Mouse (Mus musculus) hindbrain, embryonic 11.5 days (tissue): ENCODE measurements around the gene Hist2h2ab. TPM values are rescaled to one million over a fixed set of nuclear protein-coding genes. Genes with fewer than 3 reads are reported as not detected.
A peak's percentile ranks its signal among the peaks of the same experiment; 100 is the strongest.

Experiments used
- ATAC-seq: fragments of 200-750 bp; cut with Nextera tagmentation; 2 replicates; pipeline ENCODE4 v1.8.0; 2017; ENCODE audit warnings: mild to moderate bottlenecking, moderate TSS enrichment, moderate library complexity; ENCODE audit not compliant: low FRiP score
- DNase-seq: peaks from one replicate; pipeline ENCODE4 v3.0.0-alpha.2; 2015; ENCODE audit warnings: low spot score
- H3K27ac ChIP-seq: fragments of 300-500 bp; sonication (generic); 2 replicates; pipeline ENCODE4 v1.5.1; 2014; ENCODE audit warnings: mild to moderate bottlenecking, low read depth, low read length
- H3K27me3 ChIP-seq: fragments of 300-500 bp; sonication (generic); 2 replicates; pipeline ENCODE4 v1.6.1; 2014; ENCODE audit warnings: mild to moderate bottlenecking, low read length, moderate library complexity, mixed read lengths; ENCODE audit not compliant: control insufficient read depth, insufficient read depth
- H3K36me3 ChIP-seq: fragments of 300-500 bp; sonication (generic); 2 replicates; pipeline ENCODE4 v1.6.1; 2014; ENCODE audit warnings: mild to moderate bottlenecking, low read length, moderate library complexity, mixed read lengths; ENCODE audit not compliant: control insufficient read depth, insufficient read depth
- H3K4me1 ChIP-seq: fragments of 300-500 bp; sonication (generic); replicated peaks from 2 replicates; pipeline ENCODE4 v1.6.1; 2014; ENCODE audit warnings: low read length, mixed read lengths; ENCODE audit not compliant: control insufficient read depth, insufficient read depth
- H3K4me2 ChIP-seq: fragments of 300-500 bp; sonication (generic); replicated peaks from 2 replicates; pipeline ENCODE4 v1.6.1; 2014; ENCODE audit warnings: mild to moderate bottlenecking, low read depth, low read length
- H3K4me3 ChIP-seq: fragments of 300-500 bp; sonication (generic); 2 replicates; pipeline ENCODE4 v1.5.1; 2014; ENCODE audit warnings: low read depth, low read length
- H3K9ac ChIP-seq: fragments of 300-500 bp; sonication (generic); 2 replicates; pipeline ENCODE4 v1.6.1; 2014; ENCODE audit warnings: low read depth, low read length
- H3K9me3 ChIP-seq: fragments of 300-500 bp; sonication (generic); 2 replicates; pipeline ENCODE4 v1.6.1; 2016; ENCODE audit warnings: low read length; ENCODE audit not compliant: control insufficient read depth
- WGBS: fragments of 180-500 bp; shearing (Covaris S2); extraction: QIAGEN DNeasy Blood & Tissue Kit; methylation state at CpG from one replicate; pipeline ENCODE4 v1.1.7; 2014; 5-methylcytosine and 5-hydroxymethylcytosine counted together
- polyA plus RNA-seq: library from polyadenylated mRNA; unstranded; fragments of >200 nt; fragmentation: Nextera tagmentation; extraction: Ambion mirVana; gene quantifications from 2 replicates; pipeline ENCODE4 v1.2.1, GENCODE M21; 2014

Hist2h2ab gene
- polyA plus RNA-seq, 1 experiment from 2014 or later, result 3.0 TPM

DNA sequence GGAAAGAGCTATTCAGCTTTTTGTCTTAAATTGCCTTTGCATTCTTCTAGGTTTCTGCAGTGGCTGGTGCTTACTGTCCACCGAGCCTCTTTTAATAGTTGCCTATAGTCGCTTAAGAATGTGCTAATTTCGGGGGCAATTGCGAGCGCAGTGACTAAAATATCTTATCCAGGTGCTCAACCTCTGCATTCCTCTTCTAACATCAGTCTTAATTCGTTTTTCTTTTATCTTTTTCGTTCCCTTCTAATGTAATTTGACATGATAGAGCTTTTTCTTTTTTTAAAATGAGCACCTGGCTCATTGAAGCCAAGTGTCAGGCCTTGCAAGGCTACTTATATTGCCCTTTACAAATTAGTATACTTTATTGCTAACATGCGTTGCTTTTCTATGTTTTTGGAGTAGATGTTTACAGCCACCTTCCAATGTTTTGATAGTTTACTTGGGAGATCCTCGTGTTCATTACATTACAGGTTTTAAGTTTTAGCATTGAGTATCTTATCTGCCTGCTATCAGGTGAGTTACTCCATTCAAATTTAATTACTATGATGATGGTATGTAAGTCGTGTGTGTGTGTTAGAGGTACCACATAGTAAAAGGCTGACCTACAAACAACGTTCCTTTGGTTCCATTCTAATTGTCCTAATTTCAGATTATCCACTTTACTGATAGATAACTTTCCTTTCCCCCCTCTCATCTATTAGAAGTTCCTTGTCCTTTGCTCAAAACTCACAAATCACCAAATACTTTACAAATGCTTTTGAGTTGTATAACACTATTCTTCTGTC is 27.9 kb downstream of the Hist2h2ab start:
- WGBS, result 3% methylated on average over 11 of the region's 11 CpGs
- Histone ChIP-seq H3K4me3 (peak overlapping the region; percentile 34), H3K36me3 (no peaks in the 10 kb centered on the region), H3K4me2 (peak overlapping the region; percentile 54), H3K9ac (peak overlapping the region; percentile 55), H3K27me3 (no peaks in the 10 kb centered on the region), H3K27ac (peak overlapping the region; percentile 10; the same call in 1 of the 2 replicates), H3K4me1 (peaks cover 4% of the 10 kb centered on the region; the same call in 1 of the 2 replicates), H3K9me3 (no peaks in the 10 kb centered on the region)
- no peak for ATAC-seq
- DNase-seq, result peak; percentile 43

DNA sequence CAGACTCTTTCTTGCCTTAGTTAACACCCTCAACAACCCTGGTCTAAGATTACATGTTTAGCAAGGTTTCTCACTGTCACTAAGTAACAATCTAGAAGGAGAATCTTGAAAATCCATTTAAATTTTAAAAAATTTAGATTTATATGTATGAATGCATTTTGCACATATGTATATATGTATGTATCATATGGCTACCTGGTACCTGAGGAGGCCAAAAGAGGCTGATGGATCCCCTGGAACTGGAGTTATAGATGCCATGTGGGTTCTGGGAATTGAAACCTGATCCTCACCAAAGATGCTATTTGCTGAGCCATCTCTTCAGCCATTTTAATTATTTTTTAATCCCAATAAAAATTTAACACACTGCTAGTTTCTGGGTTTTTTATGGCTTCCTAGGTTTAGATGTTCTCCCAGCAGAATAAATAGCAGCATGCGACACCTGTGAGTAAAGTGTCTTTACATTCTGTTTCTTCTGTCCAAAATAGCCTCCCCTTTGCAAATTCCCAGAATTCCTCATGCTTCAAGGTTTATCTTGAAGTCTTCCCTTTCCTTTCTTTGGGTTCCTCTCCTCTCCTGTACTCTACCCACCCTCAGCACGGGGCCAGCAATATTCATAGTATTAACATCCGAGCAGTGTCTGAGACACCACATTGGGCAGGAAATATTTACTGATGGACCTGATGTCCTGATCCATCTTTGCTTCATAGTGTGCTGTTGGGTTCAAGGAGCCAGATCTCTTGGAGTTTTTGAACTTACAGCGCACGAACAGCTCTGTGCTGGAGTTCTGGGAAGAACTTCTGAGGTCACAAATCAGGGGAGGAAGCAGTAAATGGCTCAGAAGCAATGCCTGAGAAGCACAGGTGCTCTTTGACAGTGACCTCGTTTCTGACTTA is 28.7 kb downstream of the Hist2h2ab start:
- H3K9ac ChIP-seq, result no peak overlapping the region
- H3K4me2 ChIP-seq, result peak overlapping the region; percentile 54
- H3K27ac ChIP-seq, result no peak overlapping the region
- peak overlapping the region; percentile 34 for H3K4me3 ChIP-seq
- no peak for DNase-seq
- H3K27me3 ChIP-seq, result no peaks in the 10 kb centered on the region
- H3K4me1 ChIP-seq, result peaks cover 4% of the 10 kb centered on the region; the same call in 1 of the 2 replicates
- no peak for ATAC-seq
- H3K36me3 ChIP-seq, result no peaks in the 10 kb centered on the region
- H3K9me3 ChIP-seq, result no peaks in the 10 kb centered on the region
- WGBS, result 55% methylated on average over 6 of the region's 6 CpGs

DNA sequence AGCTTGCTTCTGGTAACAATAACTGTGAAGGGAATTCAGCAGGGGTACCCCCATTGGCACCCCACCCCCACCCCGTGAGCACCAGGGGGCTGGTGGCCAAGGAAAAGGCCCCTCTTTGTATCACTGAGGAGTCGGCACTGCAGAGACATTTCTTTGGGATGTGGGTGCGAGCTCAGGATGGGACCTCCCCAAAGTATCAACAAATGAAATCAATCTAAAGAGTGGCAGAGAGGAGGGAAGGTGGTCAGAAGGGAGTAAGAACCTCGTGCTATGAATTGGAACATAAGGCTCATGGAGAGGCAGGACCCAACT is 29.3 kb downstream of the Hist2h2ab start:
- Histone ChIP-seq H3K4me1 (peaks cover 4% of the 10 kb centered on the region; the same call in 1 of the 2 replicates), H3K9ac (no peak overlapping the region), H3K4me2 (peak overlapping the region; percentile 11), H3K9me3 (no peaks in the 10 kb centered on the region), H3K36me3 (no peaks in the 10 kb centered on the region), H3K27ac (no peak overlapping the region), H3K4me3 (no peak overlapping the region), H3K27me3 (no peaks in the 10 kb centered on the region)
- WGBS, result 60% methylated on average over 4 of the region's 4 CpGs
- DNase-seq (no peak), ATAC-seq (no peak)

DNA sequence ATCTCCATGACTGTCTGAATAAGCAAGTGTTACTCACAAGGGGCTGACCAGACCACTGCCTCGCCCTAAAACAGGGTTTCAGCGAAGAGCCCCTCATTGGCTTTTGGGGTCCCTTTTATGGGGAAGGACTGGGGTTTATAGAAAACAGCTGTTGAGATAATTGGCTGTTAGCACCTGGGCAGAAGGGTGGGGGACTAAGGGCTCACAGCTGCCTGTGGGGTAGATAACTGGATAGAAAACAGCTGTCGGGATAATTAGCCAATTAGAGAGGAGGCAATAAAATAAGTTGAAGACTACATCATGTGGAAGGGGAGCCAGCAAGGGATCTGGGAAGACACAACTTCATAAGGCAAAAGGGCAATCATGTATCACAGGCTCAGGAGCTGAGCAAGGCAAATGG is 31.2 kb downstream of the Hist2h2ab start:
- Histone ChIP-seq H3K27ac (no peak overlapping the region), H3K4me3 (no peak overlapping the region), H3K9me3 (no peaks in the 10 kb centered on the region), H3K4me1 (peaks cover 2% of the 10 kb centered on the region; the same call in 1 of the 2 replicates), H3K27me3 (no peaks in the 10 kb centered on the region), H3K4me2 (no peak overlapping the region), H3K9ac (no peak overlapping the region), H3K36me3 (no peaks in the 10 kb centered on the region)
- 90% methylated on average over 3 of the region's 3 CpGs for WGBS
- ATAC-seq (no peak), DNase-seq (no peak)

DNA sequence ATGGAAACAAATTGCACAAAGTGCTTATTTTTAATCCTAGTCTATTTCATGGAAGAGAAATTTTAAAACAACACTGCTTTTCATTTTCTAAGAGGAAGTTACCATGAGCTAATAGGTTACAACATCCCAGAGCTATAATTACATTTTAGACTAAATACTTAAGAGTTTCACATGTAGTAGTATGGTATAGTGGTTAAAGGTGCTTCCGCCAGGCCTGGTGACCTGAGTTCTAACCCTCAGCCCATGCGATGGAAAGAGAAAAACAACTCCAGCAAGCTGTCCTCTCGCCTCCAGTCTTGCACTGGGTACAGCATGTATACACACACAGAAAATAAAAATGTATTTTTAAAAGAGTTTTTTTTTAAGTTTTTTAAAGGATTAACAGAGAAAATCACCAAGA is 32.1 kb downstream of the Hist2h2ab start:
- Histone ChIP-seq H3K27me3 (no peaks in the 10 kb centered on the region), H3K36me3 (no peaks in the 10 kb centered on the region), H3K4me1 (peaks cover 2% of the 10 kb centered on the region; the same call in 1 of the 2 replicates), H3K4me2 (no peak overlapping the region), H3K9me3 (no peaks in the 10 kb centered on the region), H3K9ac (no peak overlapping the region), H3K27ac (no peak overlapping the region), H3K4me3 (no peak overlapping the region)
- WGBS, result 82% methylated on average over 3 of the region's 3 CpGs
- no peak for ATAC-seq
- no peak for DNase-seq

DNA sequence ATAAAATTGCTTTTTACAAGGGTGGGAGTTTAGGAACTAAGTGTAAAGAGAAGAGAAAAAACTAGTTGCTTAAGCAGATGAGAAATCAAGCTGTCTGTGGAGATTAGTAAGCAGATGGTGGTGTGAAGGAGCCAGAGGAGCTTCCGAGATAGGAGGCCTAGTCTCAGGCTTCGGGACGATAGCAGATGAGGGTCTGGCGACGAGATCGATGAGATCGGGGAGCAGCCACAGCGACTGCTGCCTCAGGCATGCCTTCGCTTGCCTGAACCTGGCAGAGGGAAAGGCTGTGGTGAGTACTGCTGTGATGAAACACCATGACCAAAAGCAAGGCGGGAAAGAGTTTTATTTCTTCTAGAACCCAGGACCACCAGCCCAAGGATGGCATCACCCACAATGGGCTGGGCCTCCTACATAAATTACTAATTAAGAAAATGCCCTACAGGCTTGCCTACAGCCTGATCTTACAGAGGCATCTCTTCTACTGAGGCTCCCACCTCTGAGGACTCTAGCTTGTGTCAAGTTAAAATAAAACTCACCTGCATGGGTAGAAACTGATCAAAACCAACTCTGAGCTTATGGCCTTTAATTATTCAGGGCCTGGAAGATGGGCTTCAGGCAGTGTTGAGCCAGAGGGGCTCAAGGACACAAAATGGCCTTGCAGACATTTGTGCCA is 35.2 kb downstream of the Hist2h2ab start:
- Histone ChIP-seq H3K4me1 (no peaks in the 10 kb centered on the region), H3K9ac (no peak overlapping the region), H3K36me3 (no peaks in the 10 kb centered on the region), H3K4me3 (no peak overlapping the region), H3K27ac (no peak overlapping the region), H3K9me3 (no peaks in the 10 kb centered on the region), H3K27me3 (no peaks in the 10 kb centered on the region), H3K4me2 (no peak overlapping the region; the same call in 1 of the 2 replicates)
- no peak for ATAC-seq
- peak; percentile 39 for DNase-seq
- WGBS, result 56% methylated on average over 10 of the region's 10 CpGs

DNA sequence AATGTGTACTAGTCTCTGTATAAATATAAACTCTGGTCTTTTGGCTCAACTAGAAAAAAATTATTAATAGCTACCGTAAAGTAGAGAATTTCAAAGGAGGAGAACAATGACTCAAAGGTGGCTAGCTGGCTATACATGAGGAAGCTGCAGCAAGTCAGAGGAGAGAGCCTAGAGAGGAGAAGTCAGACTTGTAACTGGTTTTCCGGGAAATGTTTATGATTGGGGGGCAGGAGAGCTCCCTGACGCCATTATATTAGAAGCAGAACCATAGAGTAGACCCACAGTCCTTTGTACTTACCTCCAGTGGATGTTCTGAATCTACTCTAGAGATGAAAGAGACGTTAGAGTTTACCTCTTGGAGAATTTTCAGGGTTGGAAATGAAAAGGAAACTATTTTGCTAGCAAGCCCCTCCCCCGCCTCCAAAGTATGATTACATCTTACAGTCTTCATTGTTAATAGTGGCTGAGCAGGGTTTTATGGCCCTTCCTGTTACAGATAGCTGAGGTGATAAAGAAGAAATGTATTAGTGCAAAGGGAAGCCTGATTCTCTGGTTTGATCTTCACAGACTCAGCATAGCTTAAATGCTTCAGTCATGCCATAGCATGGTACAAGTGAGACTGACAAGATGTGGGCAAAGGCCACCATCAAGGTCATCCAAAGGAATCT is 36.4 kb downstream of the Hist2h2ab start:
- H3K36me3 ChIP-seq, result no peaks in the 10 kb centered on the region
- no peak overlapping the region for H3K4me2 ChIP-seq
- no peak for DNase-seq
- ATAC-seq, result no peak
- no peaks in the 10 kb centered on the region for H3K4me1 ChIP-seq
- H3K27me3 ChIP-seq, result no peaks in the 10 kb centered on the region
- H3K27ac ChIP-seq, result no peak overlapping the region
- no peaks in the 10 kb centered on the region for H3K9me3 ChIP-seq
- WGBS, result 87% methylated on average over 5 of the region's 5 CpGs
- no peak overlapping the region for H3K4me3 ChIP-seq
- no peak overlapping the region for H3K9ac ChIP-seq

DNA sequence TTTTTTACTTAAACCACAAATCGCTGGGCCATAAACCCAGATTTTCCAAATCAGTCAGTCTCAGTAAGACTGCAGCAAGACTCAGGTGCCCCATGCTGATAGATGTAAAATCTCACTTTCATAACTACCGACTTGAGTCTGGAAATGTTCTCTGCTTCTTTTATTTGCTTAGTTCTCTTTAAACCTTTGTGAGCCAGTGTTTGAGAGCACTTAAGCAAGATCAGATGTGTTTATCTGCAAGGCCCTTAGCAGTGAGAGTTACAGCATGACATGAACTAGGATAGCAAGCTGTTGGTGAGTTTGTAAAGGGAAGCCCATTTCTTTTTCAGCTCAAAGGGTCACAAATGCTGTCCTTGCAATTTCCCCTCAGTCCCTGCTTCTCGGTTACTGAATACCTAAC is 37.5 kb downstream of the Hist2h2ab start:
- Histone ChIP-seq H3K4me2 (no peak overlapping the region), H3K9ac (no peak overlapping the region), H3K4me3 (no peak overlapping the region), H3K9me3 (no peaks in the 10 kb centered on the region), H3K27ac (no peak overlapping the region), H3K4me1 (peaks cover 3% of the 10 kb centered on the region; the same call in 1 of the 2 replicates), H3K27me3 (no peaks in the 10 kb centered on the region), H3K36me3 (no peaks in the 10 kb centered on the region)
- WGBS, result 77% methylated on average over 3 of the region's 3 CpGs
- no peak for ATAC-seq
- no peak for DNase-seq
